Mouse (Mus musculus): ENCODE measurements around the gene Slc4a1.

- no peak for TF ChIP-seq CTCF (IDR thresholded peaks at IDR 0.05; ENCODE audit: borderline replicate concordance, insufficient read depth, low read length)
- no peak for TF ChIP-seq POLR2A (IDR thresholded peaks at IDR 0.05; ENCODE audit: low read depth, low read length)
These were observed 10.5 kb downstream of the Slc4a1 start for GRCm38 (mm10) chr11:102355501-102355900.

All from embryonic fibroblast, embryonic 13.5 days (primary cell).